Mouse (Mus musculus): ENCODE results near the gene Recql5.
A peak's percentile ranks its signal among the peaks of the same experiment; 100 is the strongest.

Recql5 gene

DNA sequence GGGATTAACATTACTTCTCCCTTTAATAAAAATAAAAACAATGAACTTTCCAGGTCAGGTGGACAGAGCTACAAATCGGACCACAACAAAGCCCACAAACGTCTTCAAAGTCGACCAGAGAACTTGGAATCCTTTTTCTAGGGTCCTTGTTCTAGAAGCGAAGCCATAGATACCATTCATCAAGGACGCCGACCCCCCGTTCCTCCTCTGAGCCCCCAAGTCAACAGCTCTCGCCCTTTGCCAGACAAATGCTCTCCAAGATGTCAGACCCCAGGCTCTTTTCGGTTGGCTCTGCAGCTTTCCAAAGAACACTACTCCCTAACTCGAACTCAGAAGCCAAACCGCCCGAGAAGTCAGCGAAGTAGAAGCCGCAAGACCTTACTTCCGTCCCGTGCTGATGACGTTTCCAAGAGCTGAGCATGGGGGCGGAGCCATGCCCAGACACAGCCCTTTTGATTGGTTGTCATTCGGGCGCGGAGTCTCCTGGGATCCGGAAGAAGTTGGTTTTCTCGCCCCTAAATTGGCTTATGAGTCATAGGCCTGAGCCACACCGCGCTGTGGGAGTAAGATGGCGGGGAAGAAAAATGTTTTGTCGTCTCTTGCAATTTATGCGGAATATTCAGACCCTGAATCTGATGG lies at the start of gene Recql5, which contains the start of gene Sap30bp:
Gene Recql5 (minus strand): TSS at position 370 of the 639 bp plus-strand sequence.
Gene Sap30bp (plus strand): TSS at position 175 of the 639 bp plus-strand sequence.
- peak; percentile 96 for DNase-seq (ENCODE audit: low spot score)

DNA sequence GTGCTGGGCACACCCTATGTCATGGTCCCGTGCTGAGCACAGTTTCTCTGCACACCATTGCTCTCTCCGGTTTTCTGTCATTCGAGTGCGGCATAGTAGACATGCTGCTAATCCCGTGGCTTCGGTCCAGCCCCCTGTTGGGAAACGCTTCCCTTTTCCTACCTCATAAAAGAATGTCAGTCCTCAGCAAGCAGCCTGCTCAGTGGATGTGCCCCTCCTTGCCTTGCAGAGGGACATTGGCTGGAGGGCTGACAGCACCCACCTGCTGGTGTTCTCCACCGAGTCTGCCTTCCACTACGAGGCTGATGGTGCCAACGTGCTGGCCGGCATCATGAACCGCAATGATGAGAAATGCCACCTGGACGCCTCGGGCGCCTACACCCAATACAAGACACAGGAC lies 49.2 kb upstream of the Recql5 start:
- no peak for DNase-seq (ENCODE audit: low spot score)

DNA sequence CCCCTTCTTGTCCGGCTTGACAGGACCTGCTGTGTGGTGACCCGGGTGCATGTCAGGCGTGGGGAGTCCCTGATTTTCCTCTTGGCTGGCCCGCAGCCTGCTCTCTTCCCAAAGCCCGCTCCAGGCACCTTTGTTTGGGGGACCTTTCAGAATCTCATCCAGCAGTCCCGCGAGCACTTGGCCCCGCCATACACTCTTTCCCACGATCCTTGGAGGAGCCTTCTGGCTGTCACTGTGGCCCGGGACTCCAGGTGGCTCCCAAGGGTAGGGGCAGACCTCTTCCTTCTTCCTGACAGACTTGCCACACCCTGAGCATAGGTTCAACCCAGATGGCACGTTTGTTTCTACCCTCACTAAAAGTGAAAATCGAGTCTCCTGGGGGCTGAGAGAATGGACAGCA lies 42.3 kb upstream of the Recql5 start:
- no peak for DNase-seq (ENCODE audit: low spot score)

DNA sequence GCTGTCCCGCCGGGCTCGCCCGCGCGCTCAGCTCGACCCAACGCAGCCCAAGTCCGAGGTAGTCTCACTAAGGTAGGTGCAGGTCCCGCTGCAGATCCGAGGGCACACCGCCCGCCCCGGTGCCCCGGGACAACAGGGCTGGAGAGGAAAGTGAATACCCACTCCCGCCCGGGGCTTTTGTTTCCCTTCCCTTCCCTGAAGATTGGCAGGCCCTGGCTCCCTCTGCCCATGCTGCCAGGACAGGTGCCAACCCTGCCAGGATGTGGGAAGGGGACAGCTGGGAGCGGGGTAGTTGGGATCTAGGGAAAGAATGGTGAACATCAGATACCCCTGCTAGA lies 41.8 kb upstream of the Recql5 start:
- DNase-seq (ENCODE audit: low spot score), result no peak

DNA sequence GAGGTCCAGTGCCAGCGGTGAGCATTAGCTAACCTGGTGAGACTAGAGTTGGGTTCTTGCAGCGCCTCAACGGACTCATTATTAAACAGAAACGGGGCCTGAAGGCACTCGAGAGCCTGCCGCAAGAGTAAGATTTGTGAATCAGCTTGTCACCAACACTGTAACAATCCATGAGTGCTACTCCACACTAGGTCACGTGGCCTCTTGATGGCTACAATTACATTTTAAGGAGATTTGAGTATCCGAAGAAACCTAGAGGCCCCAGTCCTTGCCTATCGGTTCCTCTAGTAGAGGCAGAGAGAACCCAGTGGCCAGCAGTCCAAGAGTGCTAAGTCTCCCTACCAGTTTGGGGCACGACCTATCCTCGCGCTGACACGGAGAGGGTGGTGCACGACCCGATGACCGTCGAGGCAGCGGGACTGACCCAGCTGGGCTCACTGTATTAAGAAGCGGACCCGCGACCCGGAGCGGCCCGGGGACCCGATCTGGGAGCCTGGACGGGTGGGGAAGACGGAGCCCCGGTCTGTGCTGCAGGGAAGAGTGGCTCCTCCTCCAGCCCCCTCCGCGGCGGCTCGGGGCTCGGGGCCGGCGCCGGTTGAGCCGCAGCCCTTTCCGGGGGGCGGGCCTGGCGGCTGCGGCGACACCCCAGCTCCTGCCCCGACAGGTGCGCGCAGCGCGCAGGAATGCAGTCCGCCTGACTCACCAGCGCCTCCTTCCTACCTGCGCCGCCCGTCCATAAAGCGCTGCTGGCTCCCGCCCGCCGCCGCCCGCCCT lies 41.2 kb upstream of the Recql5 start, which contains the start of gene Itgb4:
Gene Itgb4 (plus strand): TSS at position 401 of the 774 bp plus-strand sequence.
- no peak for DNase-seq (ENCODE audit: low spot score)

DNA sequence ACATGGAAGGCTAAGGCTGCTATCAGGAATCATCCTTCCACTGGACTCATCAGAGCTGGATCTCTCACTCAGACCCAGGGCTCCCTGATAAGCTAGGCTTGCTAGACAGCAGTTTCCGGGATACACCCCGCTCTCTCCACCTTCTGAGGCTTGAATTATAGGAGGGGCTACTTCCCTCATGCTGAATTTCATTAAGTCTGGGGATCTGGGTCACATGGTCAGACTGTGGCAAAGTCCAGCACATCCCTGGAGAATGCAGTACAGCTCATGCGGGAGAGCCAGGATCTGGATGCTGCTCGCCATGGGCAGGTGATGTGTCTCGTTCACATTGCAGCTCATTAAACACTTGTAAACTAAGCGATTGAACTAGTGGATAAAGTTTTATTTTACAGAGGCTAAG lies 37.7 kb upstream of the Recql5 start:
- DNase-seq (ENCODE audit: low spot score), result no peak

DNA sequence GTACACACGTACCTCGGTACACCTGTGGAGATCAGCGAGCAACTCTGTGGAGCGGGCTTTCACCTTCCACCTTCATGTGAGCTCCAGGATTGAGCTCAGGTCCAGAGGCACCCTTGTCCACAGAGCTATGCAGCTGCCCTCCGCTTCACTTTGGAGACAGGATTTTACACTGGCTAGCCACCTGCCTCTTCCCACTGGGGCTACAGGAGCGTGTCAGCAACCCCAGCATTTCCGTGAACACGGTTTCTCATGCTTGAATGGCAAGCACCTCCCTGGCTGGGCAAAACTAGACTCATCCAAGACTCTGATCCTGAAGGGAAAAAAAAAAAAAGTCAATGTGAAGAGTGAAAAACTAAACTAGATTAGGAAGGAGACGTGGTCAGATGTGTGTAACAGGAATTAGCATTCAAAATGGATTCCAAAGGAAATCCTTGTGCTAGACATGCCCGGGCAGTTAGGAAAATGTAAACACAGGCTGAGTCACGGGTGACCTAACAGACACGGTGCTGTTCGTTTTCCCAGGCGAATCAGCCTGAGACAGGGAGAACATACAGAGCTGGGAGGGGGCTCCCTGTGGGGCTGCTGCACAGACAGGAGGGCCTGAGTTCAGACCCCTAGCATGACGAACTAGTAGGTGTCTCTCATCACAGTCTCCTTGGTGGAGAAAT lies 36.9 kb upstream of the Recql5 start:
- no peak for DNase-seq (ENCODE audit: low spot score)

DNA sequence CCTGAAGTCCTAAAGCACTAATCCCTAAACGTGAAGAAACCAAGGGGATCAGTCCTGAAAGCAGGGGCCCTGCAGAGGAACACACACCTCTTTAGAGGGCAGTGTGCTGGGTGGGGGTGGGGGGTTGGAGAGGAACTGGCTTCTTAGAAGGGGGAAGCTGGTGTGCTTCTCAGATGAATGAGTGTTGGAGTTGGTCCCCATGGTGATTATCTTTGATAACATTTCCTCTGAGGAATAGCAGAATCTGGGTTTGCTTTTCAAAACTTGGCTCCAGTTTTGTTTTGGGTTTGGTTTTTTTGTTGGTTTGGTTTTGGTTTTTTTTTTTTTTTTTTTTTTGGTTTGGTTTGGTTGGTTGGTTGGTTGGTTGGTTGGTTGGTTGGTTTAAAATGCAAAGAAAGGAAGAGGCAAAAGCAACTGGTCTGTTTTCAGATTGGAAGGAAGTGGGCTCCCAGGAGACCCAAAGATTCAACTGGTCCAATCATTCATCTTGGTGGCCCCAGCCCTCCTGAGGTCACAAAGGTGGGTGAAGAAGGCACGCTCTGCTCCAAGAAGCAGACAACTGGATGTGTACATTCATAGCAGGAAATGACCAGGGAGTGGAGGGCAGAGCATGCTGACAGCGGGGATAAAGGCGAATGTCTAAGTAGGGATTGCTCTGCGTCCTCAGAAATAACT lies 35.6 kb upstream of the Recql5 start:
- no peak for DNase-seq (ENCODE audit: low spot score)

DNA sequence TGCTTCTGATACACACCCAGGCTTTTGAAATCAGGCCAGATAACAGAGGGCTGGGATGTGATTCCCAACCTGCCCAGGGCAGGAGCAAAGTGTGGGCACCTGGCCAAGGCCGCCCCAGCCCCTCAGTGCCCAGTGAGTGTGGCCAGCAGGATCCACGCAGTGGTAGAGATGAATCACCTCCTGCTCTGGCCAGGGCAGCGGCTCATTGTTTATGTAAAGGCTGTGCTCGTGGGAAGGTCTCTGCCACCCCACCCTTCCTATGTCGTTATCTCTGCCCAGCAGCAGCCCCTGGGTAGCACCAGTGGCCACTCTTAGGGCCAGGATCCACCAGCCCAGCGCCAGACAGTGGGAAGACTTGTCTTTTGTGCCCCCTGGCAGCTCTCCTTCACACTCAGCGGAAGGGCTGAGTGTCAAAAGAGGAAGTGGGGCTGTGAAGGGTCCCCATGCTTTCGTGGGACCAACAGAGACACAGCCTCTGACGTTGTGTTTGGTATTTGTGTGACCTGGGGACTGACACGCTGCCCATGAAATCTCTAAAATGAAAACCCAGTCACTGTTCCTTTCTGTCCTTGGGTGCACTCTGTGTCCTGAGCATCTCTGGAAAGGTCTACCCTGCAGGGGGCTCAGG lies 31.8 kb upstream of the Recql5 start:
- DNase-seq (ENCODE audit: low spot score), result no peak

DNA sequence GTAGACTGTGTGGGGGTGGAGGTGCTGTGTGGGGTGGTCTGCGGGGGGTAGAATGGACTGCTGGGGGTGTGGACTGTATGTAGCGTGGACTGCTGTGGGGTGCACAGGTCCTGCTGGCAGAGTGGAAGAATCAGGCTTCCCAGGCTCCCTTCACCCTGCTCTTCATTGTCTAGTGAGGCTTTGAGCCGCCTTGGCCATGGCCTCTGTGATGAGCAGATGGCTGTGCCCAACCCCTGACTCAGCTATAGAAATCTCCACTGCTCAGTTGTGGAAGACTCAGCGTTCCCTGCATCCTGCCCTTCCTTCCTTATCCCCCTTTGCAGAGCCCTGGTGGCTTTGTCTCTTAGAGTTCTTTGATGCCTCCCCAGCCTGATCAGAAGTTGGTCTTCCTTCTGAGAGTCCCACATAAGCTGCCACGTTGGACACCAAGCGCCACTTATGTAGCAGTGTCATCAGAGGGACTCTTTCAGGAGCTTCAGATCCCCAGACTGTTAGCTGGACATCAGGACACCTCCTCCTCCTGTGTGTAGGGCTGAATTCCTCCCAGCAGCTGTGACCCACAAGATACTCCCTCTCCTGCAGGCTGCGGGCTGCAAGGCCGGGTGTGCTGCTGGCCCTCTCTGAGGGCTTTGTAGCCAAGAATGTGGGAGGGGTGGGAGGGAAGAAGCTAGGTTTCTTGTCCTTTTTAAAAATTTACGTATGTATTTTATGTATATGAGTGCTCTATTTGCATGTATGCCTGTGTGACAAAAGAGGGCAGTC lies 29.6 kb upstream of the Recql5 start:
- DNase-seq (ENCODE audit: low spot score), result no peak

DNA sequence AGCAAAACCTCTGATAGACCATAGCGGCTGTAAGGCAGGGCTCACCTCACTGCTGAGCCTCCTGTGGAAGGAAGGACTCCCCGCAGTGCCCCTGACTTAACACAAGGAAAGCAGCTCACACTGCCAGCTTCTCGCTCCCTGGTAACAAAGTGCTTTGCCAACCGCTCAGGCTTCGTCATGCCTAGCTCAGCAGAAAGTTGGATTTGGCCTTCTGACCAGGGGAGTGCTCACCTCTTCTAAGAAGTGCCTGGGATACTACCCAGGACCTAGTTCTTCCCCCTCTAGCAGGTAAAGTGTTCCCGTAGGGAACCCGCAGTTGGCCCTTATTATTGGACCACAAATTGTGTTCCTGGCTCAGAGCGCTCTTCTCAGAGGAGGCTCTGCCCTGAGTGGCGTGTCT lies 25.7 kb upstream of the Recql5 start:
- no peak for DNase-seq (ENCODE audit: low spot score)

DNA sequence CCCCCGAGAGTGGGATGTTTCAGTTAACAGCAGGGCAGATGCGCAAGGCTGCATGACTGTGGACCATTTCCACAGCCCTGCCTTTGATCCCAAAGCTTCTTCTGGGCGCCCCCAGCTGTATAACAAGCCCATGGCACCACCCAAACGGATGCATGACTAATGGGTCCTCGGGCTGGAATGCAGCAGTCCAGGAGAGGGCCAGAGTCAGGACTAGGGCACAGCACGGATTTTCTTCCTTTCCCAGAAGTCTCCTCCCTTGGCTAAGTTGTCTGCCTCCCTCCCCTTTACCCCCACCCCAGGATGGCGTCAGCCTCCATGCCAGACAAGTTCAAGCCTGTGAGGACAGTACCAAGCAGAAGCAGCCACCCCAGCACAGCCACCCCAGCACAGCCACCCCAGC lies 24.7 kb upstream of the Recql5 start:
- DNase-seq (ENCODE audit: low spot score), result no peak

DNA sequence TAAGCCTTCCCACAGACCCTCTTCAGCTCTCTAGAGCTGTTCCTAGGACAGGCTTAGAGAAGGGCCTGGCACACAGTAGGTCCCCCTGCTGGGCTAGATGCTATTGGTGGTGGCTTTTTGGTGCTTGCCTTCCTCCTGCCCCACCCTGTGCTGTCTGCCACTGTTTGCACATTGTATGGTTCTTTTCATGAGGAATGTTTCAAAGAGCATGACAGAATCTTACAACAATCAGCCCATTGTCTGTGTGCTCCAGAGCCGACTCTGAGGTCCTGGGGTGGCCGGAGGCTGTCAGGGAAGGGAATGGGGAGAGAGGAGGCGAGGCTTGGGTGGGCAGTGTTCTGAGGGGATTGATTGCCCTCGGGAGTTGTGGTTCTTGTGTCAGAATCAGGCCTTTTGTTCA lies 23.2 kb upstream of the Recql5 start:
- DNase-seq (ENCODE audit: low spot score), result peak; percentile 37

DNA sequence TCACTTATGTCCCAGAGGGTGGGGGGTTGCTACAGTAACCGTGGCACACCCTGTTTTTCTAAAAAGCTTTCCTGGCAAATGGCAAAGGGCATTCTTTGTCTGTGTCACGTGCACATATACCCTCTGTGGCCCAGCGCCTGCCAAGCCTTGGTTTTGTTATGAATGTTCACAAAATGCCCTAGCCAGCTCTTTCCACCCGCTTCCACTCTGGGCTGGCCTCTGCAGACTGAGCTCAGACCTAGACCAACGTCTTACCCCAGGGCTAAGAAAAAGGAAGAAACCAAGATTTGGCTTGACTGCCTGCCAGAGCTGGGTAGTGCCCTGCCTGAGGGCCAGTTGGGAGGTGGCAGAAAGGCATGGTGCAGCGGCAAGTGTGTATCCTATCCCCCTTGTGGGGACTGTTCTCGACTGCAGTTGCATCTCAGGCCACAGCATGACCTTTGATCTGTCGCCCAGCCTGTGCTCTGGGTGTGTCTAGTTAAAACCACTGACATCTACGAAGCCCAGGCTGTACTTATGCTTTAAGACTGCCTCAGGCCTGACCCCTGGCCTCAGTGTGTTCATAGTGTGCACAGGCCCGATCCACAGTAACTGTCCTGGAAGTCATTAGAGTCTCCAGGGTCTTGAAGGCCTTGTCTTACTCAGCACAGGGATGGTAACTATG lies 22.1 kb upstream of the Recql5 start:
- no peak for DNase-seq (ENCODE audit: low spot score)

DNA sequence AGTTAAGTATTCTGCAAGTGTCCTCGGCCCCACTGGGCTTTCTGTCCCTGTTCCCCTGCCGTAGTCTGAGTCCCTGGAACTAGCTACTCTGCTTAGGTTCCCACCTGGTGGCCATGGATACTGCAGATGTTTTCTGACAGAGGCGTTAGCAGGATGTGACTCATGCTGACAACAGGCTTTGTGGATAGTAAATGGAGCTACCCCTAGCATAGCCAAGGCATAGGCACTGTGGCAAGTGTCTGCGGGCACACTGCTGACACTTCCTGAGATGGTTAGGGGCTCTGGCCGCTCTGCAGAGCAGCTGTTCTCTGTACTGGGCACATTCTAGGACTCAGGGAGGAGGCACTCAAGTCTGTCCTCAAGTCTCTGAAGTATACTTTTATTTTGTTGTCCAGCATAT lies 21.4 kb upstream of the Recql5 start:
- DNase-seq (ENCODE audit: low spot score), result no peak

DNA sequence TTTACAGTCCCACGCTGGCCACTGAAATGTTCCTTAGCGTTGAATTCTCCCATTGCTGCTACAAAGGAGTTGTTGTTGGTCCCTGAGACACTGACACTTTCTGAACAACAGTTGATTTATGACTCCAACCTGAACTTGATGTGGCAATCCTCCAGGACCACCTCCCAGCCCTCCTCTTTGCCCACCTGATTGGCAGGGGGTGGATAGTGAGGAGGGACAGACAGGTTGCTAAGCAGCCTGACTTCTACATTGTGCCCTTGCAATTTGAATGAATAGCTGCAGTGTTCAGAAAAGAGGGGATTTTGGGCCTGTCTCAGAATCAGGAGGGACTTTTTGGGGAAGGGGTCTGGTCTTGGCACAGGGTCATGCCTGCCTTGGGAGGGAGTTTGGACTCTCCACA lies 17.4 kb upstream of the Recql5 start:
- no peak for DNase-seq (ENCODE audit: low spot score)

DNA sequence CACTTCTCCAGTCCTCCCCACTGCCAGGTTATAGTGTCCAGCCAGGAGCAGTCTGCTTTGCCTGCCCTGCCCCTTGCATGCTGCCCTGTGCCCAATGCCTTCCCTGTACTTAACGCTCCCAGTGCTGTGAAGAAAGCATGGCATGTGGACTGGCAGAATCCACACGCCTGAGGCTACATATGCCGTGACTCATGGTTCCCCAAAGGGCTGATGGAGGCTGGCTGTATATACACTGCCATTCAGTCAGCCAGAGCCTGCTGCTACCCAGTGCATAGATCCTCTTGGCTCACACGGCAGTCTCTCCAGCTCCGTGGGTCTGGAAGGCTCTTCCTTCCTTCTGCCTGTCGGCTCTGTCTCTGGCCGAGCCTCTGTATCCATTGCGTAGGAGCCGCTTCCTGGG lies 15.0 kb upstream of the Recql5 start:
- DNase-seq (ENCODE audit: low spot score), result no peak

DNA sequence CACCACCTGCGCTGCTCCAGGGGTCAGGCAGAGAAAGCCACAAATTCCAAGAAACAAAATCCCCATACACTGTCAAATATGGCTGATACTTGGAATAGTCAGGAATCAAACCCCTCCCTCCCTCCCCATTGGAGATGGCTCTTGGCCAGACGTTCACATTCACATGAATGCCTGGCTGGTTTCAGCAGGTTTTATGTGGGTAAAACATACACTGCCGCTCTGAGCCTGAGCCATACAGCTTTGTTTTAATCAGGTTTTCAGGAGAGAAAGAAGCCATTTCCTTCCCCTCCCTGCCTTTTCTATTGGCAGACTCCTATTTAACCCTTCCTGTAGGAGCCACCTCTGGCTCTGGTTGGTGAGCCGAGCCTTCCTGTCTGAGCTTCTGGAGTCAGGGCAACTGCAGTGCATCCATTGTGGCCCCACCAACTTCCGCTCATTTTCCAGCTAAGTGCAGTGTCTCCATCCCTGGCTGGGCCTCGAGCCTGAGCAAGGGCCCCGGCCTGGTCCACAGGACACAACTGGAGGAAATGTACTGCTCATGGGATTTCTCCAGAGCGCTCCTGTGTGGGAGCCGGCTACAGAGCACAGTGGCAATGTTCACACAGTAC lies 13.0 kb upstream of the Recql5 start:
- no peak for DNase-seq (ENCODE audit: low spot score)

DNA sequence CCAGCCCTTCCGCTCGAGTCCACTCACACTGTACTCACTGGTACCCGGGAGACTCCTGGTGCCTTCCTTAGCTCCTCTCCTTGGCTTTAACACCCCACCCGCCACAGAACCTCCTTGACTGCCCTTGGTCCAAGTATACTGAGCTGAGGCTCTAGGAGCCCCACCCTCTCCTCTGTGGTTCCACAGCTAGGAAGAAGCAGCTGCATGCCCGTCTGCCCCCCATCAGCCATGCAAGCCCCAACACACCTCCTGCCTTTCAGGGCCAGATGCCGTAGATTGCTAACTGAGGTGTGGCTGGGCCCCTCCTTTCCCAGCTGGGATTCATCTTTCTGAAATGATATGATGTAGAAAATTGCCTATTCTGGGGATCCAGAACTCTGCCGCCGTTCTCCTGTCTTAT lies 12.0 kb upstream of the Recql5 start:
- DNase-seq (ENCODE audit: low spot score), result no peak

DNA sequence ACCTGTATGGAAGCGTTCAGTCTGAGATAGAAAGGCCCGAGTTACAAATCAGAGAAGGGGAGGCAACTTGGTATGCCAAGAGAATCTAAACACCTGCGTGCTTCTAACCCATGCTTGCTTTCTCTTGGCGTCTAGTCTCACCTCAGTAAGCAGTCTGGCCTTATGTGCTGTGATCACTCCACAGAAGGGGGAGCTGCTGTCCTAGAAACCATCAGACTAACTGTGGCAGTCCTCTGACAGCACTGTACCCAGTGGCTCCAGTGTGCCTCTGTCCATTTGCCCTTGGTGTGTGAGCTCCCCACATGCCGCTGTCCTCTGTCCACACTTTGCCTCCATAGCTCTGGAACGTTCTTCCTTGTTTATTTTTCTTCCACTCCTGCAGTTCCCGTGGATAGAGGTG lies 8.7 kb upstream of the Recql5 start:
- DNase-seq (ENCODE audit: low spot score), result no peak

Data from left cerebral cortex, adult 11 months (tissue).